Mouse (Mus musculus): ENCODE data around the gene Nfam1.

DNA sequence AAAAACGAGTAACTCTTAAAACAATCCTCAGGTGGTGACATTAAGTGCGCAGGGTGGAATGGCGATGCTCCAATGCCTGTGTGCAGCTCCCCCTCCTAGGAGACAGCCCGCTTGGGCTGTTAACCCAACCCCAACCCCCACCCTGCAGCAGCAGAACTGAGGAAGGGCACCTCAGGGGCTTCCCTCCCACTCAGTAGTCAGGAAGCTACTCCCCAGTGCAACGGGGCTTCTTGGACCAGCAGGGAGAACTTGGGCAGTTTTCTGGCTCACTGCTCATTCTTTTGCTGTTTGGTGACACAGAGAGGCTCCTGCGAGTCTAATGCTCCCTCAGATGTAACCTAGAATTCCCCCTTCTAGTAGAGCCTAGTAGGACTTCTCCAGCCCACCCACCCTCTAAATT, 65.2 kb downstream of the Nfam1 start:
- TF ChIP-seq CTCF (IDR thresholded peaks at IDR 0.05; ENCODE audit: low read depth): no peak
- no peak for TF ChIP-seq EP300 (optimal IDR thresholded peaks at IDR 0.05)

Data from stomach, postnatal 0 days (tissue).